Mouse (Mus musculus) intestine, embryonic 14.5 days (tissue): Measurements from ENCODE around the gene Swt1. TPM values are rescaled to one million over a fixed set of nuclear protein-coding genes. Genes with fewer than 3 reads are reported as not detected.

Source experiments
- ATAC-seq: fragments of 200-750 bp; cut with Nextera tagmentation; replicated peaks from 2 replicates; pipeline ENCODE4 v1.8.0; 2017; ENCODE audit warnings: low read depth, moderate number of reproducible peaks, moderate TSS enrichment, moderate library complexity; ENCODE audit not compliant: low FRiP score, low TSS enrichment
- DNase-seq: peaks from one replicate; pipeline ENCODE4 v3.0.0-alpha.2; 2018; ENCODE audit warnings: low spot score
- H3K27ac ChIP-seq: fragments of 300-500 bp; sonication (generic); 2 replicates; pipeline ENCODE4 v1.5.1; 2014; ENCODE audit warnings: low read depth, mild to moderate bottlenecking, control low read depth
- H3K27me3 ChIP-seq: fragments of 300-500 bp; sonication (generic); replicated peaks from 2 replicates; pipeline ENCODE4 v1.6.1; 2014; ENCODE audit warnings: low read length, control low read depth; ENCODE audit not compliant: control insufficient read depth, insufficient read depth
- H3K36me3 ChIP-seq: fragments of 300-500 bp; sonication (generic); 2 replicates; pipeline ENCODE4 v1.6.1; 2014; ENCODE audit warnings: low read length, control low read depth; ENCODE audit not compliant: control insufficient read depth, insufficient read depth
- H3K4me1 ChIP-seq: fragments of 300-500 bp; sonication (generic); replicated peaks from 2 replicates; pipeline ENCODE4 v1.6.1; 2014; ENCODE audit warnings: low read length, control low read depth, mixed read lengths; ENCODE audit not compliant: control insufficient read depth, insufficient read depth
- H3K4me2 ChIP-seq: fragments of 300-500 bp; sonication (generic); 2 replicates; pipeline ENCODE4 v1.6.1; 2014; ENCODE audit warnings: low read length
- H3K4me3 ChIP-seq: fragments of 300-500 bp; sonication (generic); 2 replicates; pipeline ENCODE4 v1.5.1; 2014; ENCODE audit warnings: low read depth, low read length, control low read depth, mixed read lengths
- H3K9ac ChIP-seq: fragments of 300-500 bp; sonication (generic); 2 replicates; pipeline ENCODE4 v1.6.1; 2014; ENCODE audit warnings: mild to moderate bottlenecking, low read length
- H3K9me3 ChIP-seq: fragments of 300-500 bp; sonication (generic); 2 replicates; pipeline ENCODE4 v1.6.1; 2016; ENCODE audit warnings: low read length, control low read depth; ENCODE audit not compliant: control insufficient read depth
- WGBS: fragments of 180-500 bp; shearing (Covaris S2); extraction: QIAGEN DNeasy Blood & Tissue Kit; methylation state at CpG from one replicate; pipeline ENCODE4 v1.1.7; 2014; 5-methylcytosine and 5-hydroxymethylcytosine counted together
- polyA plus RNA-seq: library from polyadenylated mRNA; unstranded; fragments of >200 nt; fragmentation: Nextera tagmentation; extraction: Ambion mirVana; gene quantifications from 2 replicates; pipeline ENCODE4 v1.2.1, GENCODE M21; 2014

The Swt1 gene
- polyA plus RNA-seq, 1 experiment from 2014 or later, result 24.4 TPM

- no peak for DNase-seq
- Histone ChIP-seq H3K27ac (no peak overlapping the region), H3K4me2 (peak overlapping the region; percentile 74), H3K4me1 (peaks cover 20% of the 10 kb centered on the region), H3K36me3 (no peaks in the 10 kb centered on the region), H3K4me3 (no peak overlapping the region), H3K9ac (no peak overlapping the region), H3K9me3 (no peaks in the 10 kb centered on the region), H3K27me3 (no peaks in the 10 kb centered on the region)
- WGBS, result 66% methylated on average over 3 of the region's 3 CpGs
- no peak for ATAC-seq
Measured at GRCm38 (mm10) chr1:151342311-151342710, 85.9 kb downstream of the Swt1 start.

GRCm38 (mm10) chr1:151341321-151342044 is 86.8 kb downstream of the Swt1 start:
- H3K4me2 ChIP-seq, result no peak overlapping the region
- no peaks in the 10 kb centered on the region for H3K36me3 ChIP-seq
- H3K27ac ChIP-seq, result no peak overlapping the region
- no peak overlapping the region for H3K9ac ChIP-seq
- no peak overlapping the region for H3K4me3 ChIP-seq
- DNase-seq (no peak), ATAC-seq (no peak)
- peaks cover 13% of the 10 kb centered on the region for H3K4me1 ChIP-seq
- no peaks in the 10 kb centered on the region for H3K27me3 ChIP-seq
- no peaks in the 10 kb centered on the region for H3K9me3 ChIP-seq
- WGBS, result 33% methylated on average over 8 of the region's 8 CpGs

GRCm38 (mm10) chr1:151338941-151339340 is 89.3 kb downstream of the Swt1 start:
- WGBS, result 55% methylated on average over 2 of the region's 2 CpGs
- no peak for ATAC-seq
- H3K4me2 ChIP-seq, result no peak overlapping the region
- H3K27me3 ChIP-seq, result no peaks in the 10 kb centered on the region
- no peak overlapping the region for H3K9ac ChIP-seq
- no peak overlapping the region for H3K27ac ChIP-seq
- H3K36me3 ChIP-seq, result no peaks in the 10 kb centered on the region
- no peak for DNase-seq
- H3K4me1 ChIP-seq, result peaks cover 5% of the 10 kb centered on the region; the same call in 1 of the 2 replicates
- H3K9me3 ChIP-seq, result no peaks in the 10 kb centered on the region
- H3K4me3 ChIP-seq, result no peak overlapping the region

DNA sequence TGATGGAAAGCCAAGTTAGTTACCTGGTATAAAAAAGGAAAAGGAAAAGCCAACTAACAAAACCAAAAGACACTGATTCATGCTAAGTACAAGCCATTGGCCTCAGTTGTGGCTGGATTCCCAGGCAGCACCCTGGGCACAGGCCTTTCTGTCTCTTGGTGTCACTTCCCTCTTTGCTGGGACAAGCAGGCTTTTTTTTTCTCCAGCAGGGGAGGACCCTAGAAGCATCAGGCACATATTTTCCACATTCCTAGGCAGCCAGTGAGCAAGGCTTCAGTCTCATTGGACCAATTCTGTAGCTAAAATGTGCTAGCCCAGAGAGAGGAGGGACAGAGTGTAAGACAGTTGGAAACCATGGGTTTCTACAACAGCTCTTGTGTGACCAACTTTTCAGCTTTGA is 90.0 kb downstream of the Swt1 start:
- DNase-seq (no peak), ATAC-seq (no peak)
- H3K27ac ChIP-seq, result no peak overlapping the region
- H3K36me3 ChIP-seq, result no peaks in the 10 kb centered on the region
- no peak overlapping the region for H3K4me2 ChIP-seq
- H3K4me3 ChIP-seq, result no peak overlapping the region
- no peak overlapping the region for H3K9ac ChIP-seq
- peaks cover under 1% of the 10 kb centered on the region; the same call in 1 of the 2 replicates for H3K4me1 ChIP-seq
- H3K27me3 ChIP-seq, result no peaks in the 10 kb centered on the region
- no peaks in the 10 kb centered on the region for H3K9me3 ChIP-seq

GRCm38 (mm10) chr1:151332819-151333218 is 95.4 kb downstream of the Swt1 start:
- no peak for ATAC-seq
- H3K36me3 ChIP-seq, result no peaks in the 10 kb centered on the region
- no peaks in the 10 kb centered on the region for H3K4me1 ChIP-seq
- no peak overlapping the region for H3K4me2 ChIP-seq
- H3K9ac ChIP-seq, result no peak overlapping the region
- 76% methylated on average over 3 of the region's 3 CpGs for WGBS
- no peak overlapping the region for H3K27ac ChIP-seq
- no peaks in the 10 kb centered on the region for H3K27me3 ChIP-seq
- no peak overlapping the region for H3K4me3 ChIP-seq
- H3K9me3 ChIP-seq, result no peaks in the 10 kb centered on the region
- DNase-seq, result no peak

GRCm38 (mm10) chr1:151329601-151330000 is 98.7 kb downstream of the Swt1 start:
- Histone ChIP-seq H3K27me3 (no peaks in the 10 kb centered on the region), H3K4me1 (no peaks in the 10 kb centered on the region), H3K9ac (no peak overlapping the region), H3K9me3 (no peaks in the 10 kb centered on the region), H3K36me3 (no peaks in the 10 kb centered on the region), H3K4me2 (no peak overlapping the region), H3K27ac (no peak overlapping the region), H3K4me3 (no peak overlapping the region)
- DNase-seq (no peak), ATAC-seq (no peak)
- whole genome bisulfite sequencing, result 77% methylated on average over 7 of the region's 7 CpGs

- no peak for ATAC-seq
- DNase-seq, result no peak
- Histone ChIP-seq H3K27ac (no peak overlapping the region), H3K27me3 (no peaks in the 10 kb centered on the region), H3K36me3 (no peaks in the 10 kb centered on the region), H3K9ac (no peak overlapping the region), H3K9me3 (no peaks in the 10 kb centered on the region), H3K4me1 (no peaks in the 10 kb centered on the region), H3K4me3 (no peak overlapping the region), H3K4me2 (no peak overlapping the region)
- 80% methylated on average over 14 of the region's 14 CpGs for WGBS
Measured at GRCm38 (mm10) chr1:151328341-151329097, 99.7 kb downstream of the Swt1 start.

GRCm38 (mm10) chr1:151325328-151325727 is 102.9 kb downstream of the Swt1 start:
- DNase-seq (no peak), ATAC-seq (no peak)
- Histone ChIP-seq H3K27ac (no peak overlapping the region), H3K9ac (no peak overlapping the region), H3K4me1 (no peaks in the 10 kb centered on the region), H3K36me3 (no peaks in the 10 kb centered on the region), H3K4me2 (no peak overlapping the region), H3K4me3 (no peak overlapping the region), H3K27me3 (no peaks in the 10 kb centered on the region), H3K9me3 (no peaks in the 10 kb centered on the region)
- 62% methylated on average over 1 of the region's 1 CpGs for WGBS

- Histone ChIP-seq H3K27me3 (no peaks in the 10 kb centered on the region), H3K4me2 (no peak overlapping the region), H3K36me3 (no peaks in the 10 kb centered on the region), H3K4me1 (no peaks in the 10 kb centered on the region), H3K4me3 (no peak overlapping the region), H3K9me3 (no peaks in the 10 kb centered on the region), H3K9ac (no peak overlapping the region), H3K27ac (no peak overlapping the region)
- DNase-seq, result no peak
- WGBS, result 71% methylated on average over 4 of the region's 4 CpGs
- ATAC-seq, result no peak
Measured at GRCm38 (mm10) chr1:151320408-151320807, 107.8 kb downstream of the Swt1 start.
